Mouse (Mus musculus) lung, adult 2 months (tissue): ENCODE results near the gene Rtl8b.
"Not testable (repeated sequence)": the region's sequence is repeated elsewhere in the genome, so short reads cannot be mapped to it uniquely, and the experiment has no call there.

ENCODE experiments used
- CTCF ChIP-seq: fragments of 200-500 bp; IDR thresholded peaks from 2 replicates; pipeline ENCODE4 v1.5.1; 2011; ENCODE audit warnings: mild to moderate bottlenecking, low read length, control low read depth; ENCODE audit not compliant: insufficient read depth
- POLR2A ChIP-seq: fragments of 200-500 bp; IDR thresholded peaks from 2 replicates; pipeline ENCODE4 v1.6.1; 2011; ENCODE audit warnings: low read depth, mild to moderate bottlenecking, control low read depth, low read length, borderline replicate concordance; ENCODE audit errors: extremely low read depth

- not testable (repeated sequence) for TF ChIP-seq POLR2A, CTCF
Measured at GRCm38 (mm10) chrX:53682650-53683049, 12.4 kb upstream of the Rtl8b start.
